Mouse (Mus musculus) liver, adult (tissue): ENCODE results near the gene Grm7.

Source experiments
- GATA4 ChIP-seq: IDR thresholded peaks from 2 replicates; pipeline ENCODE4 v1.6.1; 2014; ENCODE audit warnings: mild to moderate bottlenecking, low read length; ENCODE audit not compliant: insufficient replicate concordance

Gene Grm7

GRCm38 (mm10) chr6:110645411-110646361, at the start of gene Grm7:
Gene Grm7, plus strand, starts transcription at chr6:110645581.
- no peak for TF ChIP-seq GATA4

- TF ChIP-seq GATA4: no peak
These were observed 355 bp upstream of the Grm7 start for GRCm38 (mm10) chr6:110645041-110645410.

GRCm38 (mm10) chr6:110646901-110647300, 1.5 kb downstream of the Grm7 start:
- TF ChIP-seq GATA4: no peak

- no peak for TF ChIP-seq GATA4
These were observed 3.8 kb downstream of the Grm7 start for GRCm38 (mm10) chr6:110649227-110649626.

- no peak for TF ChIP-seq GATA4
These were observed 8.1 kb downstream of the Grm7 start for GRCm38 (mm10) chr6:110653361-110654001.

- no peak for TF ChIP-seq GATA4
These were observed 19.1 kb downstream of the Grm7 start for GRCm38 (mm10) chr6:110664436-110664835.

- TF ChIP-seq GATA4: no peak
These were observed 23.1 kb downstream of the Grm7 start for GRCm38 (mm10) chr6:110668447-110668846.

- no peak for TF ChIP-seq GATA4
These were observed 45.6 kb downstream of the Grm7 start for GRCm38 (mm10) chr6:110690954-110691353.

GRCm38 (mm10) chr6:110709763-110710162, 64.4 kb downstream of the Grm7 start:
- TF ChIP-seq GATA4: no peak

- TF ChIP-seq GATA4: no peak
These were observed 69.6 kb downstream of the Grm7 start for GRCm38 (mm10) chr6:110714943-110715342.

GRCm38 (mm10) chr6:110723371-110723770, 78.0 kb downstream of the Grm7 start:
- no peak for TF ChIP-seq GATA4

- TF ChIP-seq GATA4: no peak
These were observed 88.5 kb downstream of the Grm7 start for GRCm38 (mm10) chr6:110733914-110734313.

- TF ChIP-seq GATA4: no peak
These were observed 98.7 kb downstream of the Grm7 start for GRCm38 (mm10) chr6:110743981-110744670.

- no peak for TF ChIP-seq GATA4
These were observed 110.5 kb downstream of the Grm7 start for GRCm38 (mm10) chr6:110755921-110756320.

GRCm38 (mm10) chr6:110769588-110769987, 124.2 kb downstream of the Grm7 start:
- TF ChIP-seq GATA4: no peak

- no peak for TF ChIP-seq GATA4
These were observed 127.3 kb downstream of the Grm7 start for GRCm38 (mm10) chr6:110772652-110773051.
